9 mouse cellular contexts compared by ENCODE assay signal in genomic region chr6:3183819-3184199, GRCm38 (mm10).
DNase-seq lines count a peak whose midpoint lies in the region; ATAC-seq and TF ChIP-seq lines count a peak whose summit lies in the region.
"Had no signal": no experiment of that assay in that cellular context is flagged by ENCODE, and none has a peak within 500 bp of the region (broad histone marks: within the 10 kb centered on the region; RNA-seq: fewer than 3 reads in every experiment).

No protein-coding gene starts in this region.

- DNase-seq in c-Kit-positive CD71-positive TER-119-negative erythroid progenitor cells, embryonic 14.5 days (ENCODE audit: low read depth), result peak; percentile 39
- peak; percentile 47 to 54 for DNase-seq in gastrocnemius, adult 8-10 months (ENCODE audit: low spot score in 2 of 2)
- peak; percentile 30 to 61 for DNase-seq in layer of hippocampus, postnatal 10 days (ENCODE audit: low spot score in 2 of 2)
- peak; percentile 14 for DNase-seq in monocyte, adult 2 months (ENCODE audit: low read depth in 1 of 2, low spot score in 2 of 2)
- peak; percentile 67 for DNase-seq in urinary bladder, postnatal 10 days (ENCODE audit: low spot score)

- ATAC-seq in intestine, postnatal 0 days, result 0 out of 2 replicates have a peak, but pooled peaks have one; percentile 5
- no peak; the same call in 1 of the 2 replicates for ATAC-seq in intestine, embryonic 16.5 days

- TF ChIP-seq CTCF in intestine, postnatal 0 days (IDR thresholded peaks at IDR 0.05; ENCODE audit: low read depth), result peak; percentile 64
- peak; percentile 98 for TF ChIP-seq CTCF in E14TG2a.4 (conservative IDR thresholded peaks at IDR 0.05; ENCODE audit: low read length)

- 39% methylated on average over 5 of the region's 5 CpGs for WGBS in intestine, postnatal 0 days
- WGBS in intestine, embryonic 16.5 days, result 40% methylated on average over 5 of the region's 5 CpGs

- no peaks in the 10 kb centered on the region for H3K4me1 ChIP-seq in intestine, postnatal 0 days (replicated peaks; ENCODE audit: control insufficient read depth, insufficient read depth, low read length)
- H3K4me1 ChIP-seq in intestine, embryonic 16.5 days (ENCODE audit: control insufficient read depth, insufficient read depth, low read length), result peaks cover 6% of the 10 kb centered on the region; the same call in 1 of the 2 replicates
- H3K4me1 ChIP-seq in E14TG2a.4 (replicated peaks; ENCODE audit: low read depth, low read length), result peaks cover 16% of the 10 kb centered on the region
- H3K4me1 ChIP-seq: hindbrain, embryonic 15.5 days had no signal

- peaks cover 14% of the 10 kb centered on the region; the same call in 1 of the 2 replicates for H3K9me3 ChIP-seq in intestine, postnatal 0 days (ENCODE audit: control insufficient read depth)
- H3K9me3 ChIP-seq in intestine, embryonic 16.5 days (ENCODE audit: control insufficient read depth, low read length), result peaks cover 14% of the 10 kb centered on the region
- H3K9me3 ChIP-seq in E14TG2a.4 (ENCODE audit: low read length), result no peaks in the 10 kb centered on the region

- no peak overlapping the region for H3K4me3 ChIP-seq in intestine, postnatal 0 days (ENCODE audit: low read depth, low read length)
- no peak overlapping the region for H3K4me3 ChIP-seq in intestine, embryonic 16.5 days (ENCODE audit: low read length)
- H3K4me3 ChIP-seq in E14TG2a.4 (replicated peaks; ENCODE audit: low read length), result peak overlapping the region; percentile 81

- H3K4me2 ChIP-seq in intestine, postnatal 0 days (replicated peaks; ENCODE audit: low read depth), result no peak overlapping the region
- no peak overlapping the region for H3K4me2 ChIP-seq in intestine, embryonic 16.5 days (ENCODE audit: low read depth, low read length)

- H3K27me3 ChIP-seq in intestine, postnatal 0 days (replicated peaks; ENCODE audit: control insufficient read depth, insufficient read depth, low read length), result no peaks in the 10 kb centered on the region
- H3K27me3 ChIP-seq in intestine, embryonic 16.5 days (replicated peaks; ENCODE audit: control insufficient read depth, insufficient read depth, low read length), result no peaks in the 10 kb centered on the region; the same call in 1 of the 2 replicates
- H3K27me3 ChIP-seq in E14TG2a.4 (ENCODE audit: insufficient read depth, low read length), result peaks cover 7% of the 10 kb centered on the region
- H3K27me3 ChIP-seq: hindbrain, embryonic 15.5 days had no signal

- H3K36me3 ChIP-seq in intestine, postnatal 0 days (ENCODE audit: control insufficient read depth, insufficient read depth), result no peaks in the 10 kb centered on the region
- H3K36me3 ChIP-seq in intestine, embryonic 16.5 days (ENCODE audit: control insufficient read depth, insufficient read depth, low read length), result no peaks in the 10 kb centered on the region
- H3K36me3 ChIP-seq in E14TG2a.4 (ENCODE audit: insufficient read depth, low read length), result no peaks in the 10 kb centered on the region
- H3K36me3 ChIP-seq: hindbrain, embryonic 15.5 days had no signal

- H3K9ac ChIP-seq in intestine, postnatal 0 days (ENCODE audit: low read depth, low read length), result no peak overlapping the region
- no peak overlapping the region for H3K9ac ChIP-seq in intestine, embryonic 16.5 days (ENCODE audit: low read depth, low read length)
- H3K9ac ChIP-seq: hindbrain, embryonic 15.5 days had no signal

- H3K27ac ChIP-seq in intestine, postnatal 0 days (ENCODE audit: low read depth, low read length), result no peak overlapping the region
- no peak overlapping the region for H3K27ac ChIP-seq in intestine, embryonic 16.5 days (ENCODE audit: low read length)
- H3K27ac ChIP-seq: hindbrain, embryonic 15.5 days had no signal

Comparison
In these comparisons a context has a peak if more than half of its experiments do, and no peak if none do; other contexts are left out.
1. DNase-seq: peak in every context shown above with its lines; median percentile 67 in urinary bladder, postnatal 10 days; 50 in gastrocnemius, adult 8-10 months; 46 in layer of hippocampus, postnatal 10 days; 39 in c-Kit-positive CD71-positive TER-119-negative erythroid progenitor cells, embryonic 14.5 days; 14 in monocyte, adult 2 months.